Mouse (Mus musculus) E14TG2a.4 (cell line): ENCODE measurements around the gene Gtpbp1.

Experiments
- H3K27me3 ChIP-seq: 2 replicates; pipeline ENCODE4 v1.6.1; 2014; ENCODE audit warnings: low read length, control low read depth; ENCODE audit not compliant: insufficient read depth
- H3K36me3 ChIP-seq: 2 replicates; pipeline ENCODE4 v1.6.1; 2014; ENCODE audit warnings: low read length, control low read depth; ENCODE audit not compliant: insufficient read depth
- H3K4me1 ChIP-seq: replicated peaks from 2 replicates; pipeline ENCODE4 v1.6.1; 2014; ENCODE audit warnings: low read depth, low read length, control low read depth
- H3K4me3 ChIP-seq: replicated peaks from 2 replicates; pipeline ENCODE4 v1.5.1; 2014; ENCODE audit warnings: mild to moderate bottlenecking, low read length
- H3K9me3 ChIP-seq: 2 replicates; pipeline ENCODE4 v1.6.1; 2014; ENCODE audit warnings: low read length, control low read depth
- CTCF ChIP-seq: conservative IDR thresholded peaks from 2 replicates; pipeline ENCODE4 v1.5.1; 2014; ENCODE audit warnings: low read length
- NANOG ChIP-seq: IDR thresholded peaks from 2 replicates; pipeline ENCODE4 v1.6.1; 2014; ENCODE audit warnings: borderline replicate concordance, low read length, mixed read lengths
- POU5F1 ChIP-seq: IDR thresholded peaks from 2 replicates; pipeline ENCODE4 v1.6.1; 2014; ENCODE audit warnings: low read length, borderline replicate concordance

Gene Gtpbp1

GRCm38 (mm10) chr15:79767327-79767961 is 76.8 kb downstream of the Gtpbp1 start:
- Histone ChIP-seq H3K36me3 (peaks cover 31% of the 10 kb centered on the region), H3K27me3 (no peaks in the 10 kb centered on the region), H3K4me1 (peaks cover 52% of the 10 kb centered on the region), H3K9me3 (no peaks in the 10 kb centered on the region), H3K4me3 (no peak overlapping the region)
- no peak for TF ChIP-seq CTCF
- TF ChIP-seq POU5F1 = no peak
- TF ChIP-seq NANOG = no peak

- no peak overlapping the region for H3K4me3 ChIP-seq
- H3K4me1 ChIP-seq = peaks cover 51% of the 10 kb centered on the region
- H3K36me3 ChIP-seq = peaks cover 23% of the 10 kb centered on the region
- H3K27me3 ChIP-seq = no peaks in the 10 kb centered on the region
- no peak for TF ChIP-seq CTCF
- TF ChIP-seq NANOG = no peak
- no peak for TF ChIP-seq POU5F1
- H3K9me3 ChIP-seq = no peaks in the 10 kb centered on the region
Observed at GRCm38 (mm10) chr15:79768302-79768701, 77.7 kb downstream of the Gtpbp1 start.

- Histone ChIP-seq H3K9me3 (no peaks in the 10 kb centered on the region), H3K4me3 (peak overlapping the region; percentile 30; the same call in 1 of the 2 replicates), H3K36me3 (no peaks in the 10 kb centered on the region), H3K27me3 (no peaks in the 10 kb centered on the region), H3K4me1 (peaks cover 65% of the 10 kb centered on the region)
- no peak for TF ChIP-seq NANOG
- TF ChIP-seq POU5F1 = no peak
- TF ChIP-seq CTCF = no peak
Observed at GRCm38 (mm10) chr15:79770629-79771240, 80.1 kb downstream of the Gtpbp1 start.
